Mouse (Mus musculus) gastrocnemius, postnatal 10 days (tissue): ENCODE data around the gene Inka1. TPM values are rescaled to one million over a fixed set of nuclear protein-coding genes. Genes with fewer than 3 reads are reported as not detected.
A peak's percentile ranks its signal among the peaks of the same experiment; 100 is the strongest.

Experiments used
- DNase-seq: peaks from one replicate; pipeline ENCODE4 v3.0.0; 2021; ENCODE audit warnings: mixed read lengths
- total RNA-seq, 2 experiments: library from RNA; stranded (reverse); gene quantifications; 2 replicates each; pipeline ENCODE4 v1.2.3; 2021

Gene Inka1
- total RNA-seq, 2 experiments from 2014 or later = 8.8 to 14.0 TPM

GRCm38 (mm10) chr9:107955613-107956289 is 29.9 kb downstream of the Inka1 start:
- no peak for DNase-seq

- peak; percentile 92 for DNase-seq
Measured at GRCm38 (mm10) chr9:107950460-107951355, 35.0 kb downstream of the Inka1 start.

GRCm38 (mm10) chr9:107949922-107950235 is 35.8 kb downstream of the Inka1 start, which contains the start of gene Traip:
Traip (plus strand) TSS chr9:107950136.
- no peak for DNase-seq

- DNase-seq = no peak
Measured at GRCm38 (mm10) chr9:107949184-107949921, 36.3 kb downstream of the Inka1 start.

GRCm38 (mm10) chr9:107947241-107948194 is 38.2 kb downstream of the Inka1 start:
- no peak for DNase-seq

- no peak for DNase-seq
Measured at GRCm38 (mm10) chr9:107936831-107937230, 48.8 kb downstream of the Inka1 start.

GRCm38 (mm10) chr9:107936215-107936822 is 49.4 kb downstream of the Inka1 start:
- DNase-seq = no peak

- peak; percentile 35 for DNase-seq
Measured at GRCm38 (mm10) chr9:107935790-107936214, 49.9 kb downstream of the Inka1 start.

- DNase-seq = no peak
Measured at GRCm38 (mm10) chr9:107935374-107935773, 50.3 kb downstream of the Inka1 start, which contains the start of gene Camkv. Camkv (plus strand) TSS chr9:107935674.

Other genes with a start within 250 kb of the Inka1 start
- 10 to 100 TPM; 39.2 to 71.2 TPM for gene Rbm5, start 214.9 kb downstream of the Inka1 start, total RNA-seq
- gene Rbm6, start 112.6 kb downstream of the Inka1 start, total RNA-seq = 10 to 100 TPM; 21.6 to 35.5 TPM
- gene Mon1a, start 97.7 kb downstream of the Inka1 start, total RNA-seq = 1 to 10 TPM; 4.0 to 4.8 TPM
- gene Mst1r, start 79.0 kb downstream of the Inka1 start, total RNA-seq = 1 to 10 TPM; 1.9 to 5.6 TPM
- not detected for gene Actl11, start 57.4 kb downstream of the Inka1 start, total RNA-seq
- under 1 TPM; 0.80 to 0.86 TPM for gene Camkv, start 50.2 kb downstream of the Inka1 start, total RNA-seq
- 1 to 10 TPM; 1.6 to 2.2 TPM for gene Traip, start 35.7 kb downstream of the Inka1 start, total RNA-seq
- gene Uba7, start 10.4 kb downstream of the Inka1 start, total RNA-seq = 1 to 10 TPM; 4.4 to 6.5 TPM
- under 1 TPM; 0.47 to 0.59 TPM for gene Gm20661, start 2.8 kb downstream of the Inka1 start, total RNA-seq
- gene Cdhr4, start 6.6 kb upstream of the Inka1 start, total RNA-seq = 1 to 10 TPM in 1 of 2 experiments, under 1 TPM in 1; 0.54 to 1.0 TPM
- not detected for gene Gm20662, start 10.5 kb upstream of the Inka1 start, total RNA-seq
- gene Ip6k1, start 16.6 kb upstream of the Inka1 start, total RNA-seq = 10 to 100 TPM; 38.9 to 42.9 TPM
- 10 to 100 TPM in 1 of 2 experiments, 1 to 10 TPM in 1; 8.6 to 10.6 TPM for gene Gmppb, start 63.4 kb upstream of the Inka1 start, total RNA-seq
- gene Amigo3, start 67.3 kb upstream of the Inka1 start, total RNA-seq = 1 to 10 TPM; 2.6 to 3.6 TPM
- under 1 TPM in 1 of 2 experiments, not detected in 1; 0.11 TPM for gene Mst1, start 94.6 kb upstream of the Inka1 start, total RNA-seq
- 100 to 1,000 TPM; 153 to 172 TPM for gene Rnf123, start 97.5 kb upstream of the Inka1 start, total RNA-seq
- 10 to 100 TPM; 33.9 to 36.6 TPM for gene Apeh, start 108.7 kb upstream of the Inka1 start, total RNA-seq
- gene Bsn, start 204.5 kb upstream of the Inka1 start, total RNA-seq = under 1 TPM; 0.47 to 0.54 TPM